Mouse (Mus musculus): Measurements from ENCODE around the gene Csrp3. TPM values are rescaled to one million over a fixed set of nuclear protein-coding genes. Genes with fewer than 3 reads are reported as not detected.

Csrp3 gene
- total RNA-seq, 2 experiments from 2014 or later, result 1,601 to 1,720 TPM

DNA sequence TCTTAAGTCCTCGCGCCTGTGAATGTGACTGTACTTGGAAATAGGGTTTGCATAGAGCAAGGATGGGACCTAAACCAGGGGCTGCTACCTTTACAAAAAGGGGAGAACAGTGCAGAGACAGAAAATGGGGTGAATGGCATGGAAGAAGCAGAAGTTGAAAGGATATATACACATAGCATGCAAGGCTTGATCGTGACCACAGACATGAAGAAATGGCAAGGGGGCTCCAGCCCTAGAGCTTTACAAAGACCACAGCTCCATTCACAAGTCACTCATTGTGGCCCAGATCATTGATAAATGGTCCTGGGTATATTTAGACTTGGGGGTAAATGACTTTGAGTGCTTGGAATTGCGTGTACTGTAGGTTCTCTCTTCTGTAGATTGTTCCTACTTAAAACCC, 65.4 kb downstream of the Csrp3 start:
- no peak for DNase-seq
- intact Hi-C loops (cut with DNase I), result no loop called here

Other genes with a start within 250 kb of the Csrp3 start
- gene Mrgprb3, start 204.2 kb downstream of the Csrp3 start, total RNA-seq (2021), result not detected
- gene Zdhhc13, start 59.0 kb downstream of the Csrp3 start, total RNA-seq (2021), result 10 to 100 TPM; 13.9 to 16.5 TPM
- 1 to 10 TPM; 4.7 to 4.8 TPM for gene E2f8, start 33.6 kb upstream of the Csrp3 start, total RNA-seq (2021)
- gene Nav2, start 60.7 kb upstream of the Csrp3 start, total RNA-seq (2021), result 10 to 100 TPM; 79.7 to 82.1 TPM

Measured in heart, postnatal 10 days (tissue).